Mouse (Mus musculus) cerebellum, postnatal 25 days (tissue): Measurements from ENCODE around the gene Sdc4.

Source experiments
- DNase-seq, 2 experiments: peaks; one replicate each; pipeline ENCODE4 v3.0.0; 2021; ENCODE audit warnings: mixed read lengths in 2 of 2

Gene Sdc4

DNA sequence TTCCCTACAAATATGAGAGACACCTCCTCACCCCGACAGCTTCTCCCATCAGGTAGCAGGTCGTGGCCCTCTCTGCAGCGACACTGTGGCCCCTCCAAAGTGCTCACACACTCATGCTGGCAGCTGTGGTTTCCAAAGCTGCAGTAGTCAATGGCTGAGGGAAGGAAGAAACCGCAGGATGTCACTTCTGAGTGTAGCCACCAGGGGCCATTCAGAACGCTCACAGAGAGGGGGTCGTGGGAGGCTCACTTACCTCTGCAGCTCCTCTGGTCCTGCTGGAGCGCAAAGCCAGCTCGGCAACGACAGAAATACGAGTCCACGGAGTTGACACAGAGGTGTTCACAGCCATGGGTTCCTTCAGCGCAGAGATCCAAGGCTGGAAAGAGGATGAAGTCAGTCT is 46.8 kb downstream of the Sdc4 start:
- DNase-seq, result no peak

DNA sequence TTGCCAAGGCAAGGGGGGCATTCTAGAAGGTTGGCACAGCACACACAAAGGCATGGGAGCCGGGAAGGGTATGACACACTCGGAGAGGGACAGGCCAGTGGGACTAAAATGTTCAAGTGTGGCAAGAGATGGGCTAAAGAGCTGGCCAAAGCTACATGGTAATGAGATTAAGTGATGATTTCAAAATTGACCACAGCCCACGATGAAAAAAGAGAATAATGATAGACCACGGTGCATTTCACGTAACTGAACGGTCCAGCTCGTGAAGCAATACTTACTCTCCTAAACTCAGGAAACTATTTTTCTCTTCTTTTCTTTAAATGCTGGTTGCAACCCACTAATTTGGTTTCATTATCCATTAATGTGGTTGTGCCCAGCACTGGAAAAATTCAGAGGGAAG is 47.6 kb downstream of the Sdc4 start:
- no peak for DNase-seq

DNA sequence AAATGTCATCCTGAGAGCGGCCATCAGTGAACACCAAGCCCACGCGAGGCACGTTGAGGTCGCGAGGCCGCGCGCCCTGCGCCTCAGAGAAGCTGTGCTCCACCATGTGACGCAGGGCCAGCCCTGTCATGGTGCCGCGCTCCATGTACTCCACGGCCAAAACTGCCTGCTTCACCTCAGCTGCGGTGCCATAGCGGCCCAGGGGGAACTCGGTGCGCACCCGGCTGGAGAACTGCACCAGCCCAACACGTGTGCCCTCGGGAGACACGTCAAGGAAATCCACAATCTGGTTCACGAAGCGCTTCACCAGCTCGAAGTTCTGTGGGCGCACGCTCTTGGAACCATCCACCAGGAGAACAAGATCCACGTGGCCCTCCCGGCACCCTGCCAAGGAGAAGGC is 50.6 kb downstream of the Sdc4 start:
- no peak for DNase-seq

DNA sequence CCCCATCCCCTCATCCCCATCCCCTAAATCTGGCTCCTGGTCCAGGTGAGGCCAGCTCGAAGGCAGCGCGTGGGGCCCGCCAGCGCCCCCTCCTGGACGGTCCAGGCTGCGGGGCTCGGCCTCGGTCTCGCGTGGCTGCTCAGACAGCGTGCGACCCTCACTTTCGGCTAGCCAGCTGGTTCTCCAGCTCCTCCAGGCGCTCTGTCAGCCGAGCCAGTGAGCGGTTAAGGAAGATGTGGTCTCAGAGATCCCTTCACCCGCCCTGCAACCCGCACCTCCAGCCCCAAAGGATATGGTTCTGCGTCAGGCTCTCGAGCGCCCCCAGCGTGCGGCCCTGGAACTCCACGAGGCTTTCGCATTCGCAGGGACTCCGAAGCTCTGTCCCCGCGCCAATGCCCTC is 54.2 kb downstream of the Sdc4 start:
- DNase-seq, result peak; percentile 93 to 95

DNA sequence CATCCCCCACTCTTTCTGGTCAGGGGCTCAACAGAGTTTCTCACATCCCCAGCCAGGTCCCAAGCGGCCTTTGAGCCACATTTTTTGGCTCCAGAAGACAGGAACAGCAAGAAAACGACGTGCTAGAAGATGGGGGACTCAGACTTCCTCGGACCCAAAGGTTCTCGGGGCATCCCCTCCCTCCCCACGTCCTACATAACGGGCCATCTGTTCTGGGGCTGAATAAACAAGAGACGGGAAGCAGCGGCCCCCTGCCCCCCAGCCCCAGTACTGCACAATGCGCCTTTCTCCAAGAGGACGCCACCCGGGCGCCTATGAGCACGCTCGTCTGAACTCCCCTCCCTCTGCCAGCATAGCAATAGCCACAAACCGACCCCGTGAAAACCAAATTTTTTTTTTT is 54.7 kb downstream of the Sdc4 start, which contains the start of gene Slpi:
Gene Slpi, minus strand, starts transcription at position 76 of the 400 bp plus-strand sequence.
- DNase-seq, result peak; percentile 19 to 45

DNA sequence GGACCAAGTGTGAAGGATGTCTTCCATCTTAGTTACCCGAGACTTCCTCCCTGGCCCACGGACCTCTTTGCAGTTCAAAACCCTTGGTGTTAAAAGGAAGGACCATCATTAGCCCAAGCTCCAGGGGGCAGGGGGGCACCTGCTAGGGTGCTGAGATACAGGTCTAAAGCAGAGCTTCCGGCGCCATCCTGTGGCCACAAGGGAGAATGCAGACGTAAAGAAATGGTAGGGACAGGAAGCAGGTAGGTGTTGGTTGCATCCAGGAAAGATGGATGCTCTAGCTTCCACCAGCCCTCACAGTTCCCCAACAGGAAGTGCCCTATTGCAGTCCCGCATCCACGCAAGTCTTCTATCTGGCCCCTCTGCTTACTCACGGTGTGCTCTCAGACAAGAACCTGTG is 56.7 kb downstream of the Sdc4 start:
- DNase-seq, result peak in 1 of 2 experiments; percentile 54

DNA sequence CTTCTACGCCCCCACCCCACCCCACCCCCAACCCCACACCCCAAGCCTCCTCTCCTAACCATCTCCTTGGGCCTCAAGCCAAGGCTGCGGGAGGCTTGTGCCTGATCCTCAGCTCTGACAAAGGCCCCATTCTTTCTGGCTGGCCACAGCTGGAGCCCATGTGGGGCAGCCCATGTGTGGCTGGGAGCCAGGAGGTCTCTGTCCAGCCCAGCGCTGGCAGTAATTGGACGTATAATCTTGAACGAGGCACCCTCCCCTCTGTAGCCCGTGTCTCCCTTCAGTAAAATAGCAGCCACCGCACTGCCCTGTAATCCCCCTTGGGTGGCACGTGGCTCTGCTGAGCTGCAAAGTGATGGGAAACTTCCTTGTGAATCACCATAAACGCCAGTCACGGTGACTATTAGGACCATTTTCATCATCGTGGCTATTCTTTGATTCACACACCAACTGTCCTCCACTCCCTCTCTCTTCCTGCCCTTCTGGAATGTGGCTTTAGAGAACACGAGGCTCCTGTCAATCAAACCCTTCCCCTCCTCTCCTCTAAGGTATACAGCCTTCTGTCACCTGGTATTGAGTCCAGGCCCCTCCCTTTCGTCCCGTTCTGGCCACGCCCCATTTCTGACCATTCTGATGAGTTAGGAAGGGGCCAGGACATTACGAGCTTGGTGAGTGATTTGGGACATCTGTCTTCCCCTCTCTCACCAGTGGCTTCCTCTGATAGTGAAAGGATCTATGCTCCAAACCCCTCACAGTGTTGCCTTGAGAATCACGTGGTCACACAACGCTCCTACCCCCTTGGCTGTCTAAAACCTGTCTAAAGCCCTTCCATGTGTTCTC is 57.5 kb downstream of the Sdc4 start:
- DNase-seq, result peak in 1 of 2 experiments; percentile 34

DNA sequence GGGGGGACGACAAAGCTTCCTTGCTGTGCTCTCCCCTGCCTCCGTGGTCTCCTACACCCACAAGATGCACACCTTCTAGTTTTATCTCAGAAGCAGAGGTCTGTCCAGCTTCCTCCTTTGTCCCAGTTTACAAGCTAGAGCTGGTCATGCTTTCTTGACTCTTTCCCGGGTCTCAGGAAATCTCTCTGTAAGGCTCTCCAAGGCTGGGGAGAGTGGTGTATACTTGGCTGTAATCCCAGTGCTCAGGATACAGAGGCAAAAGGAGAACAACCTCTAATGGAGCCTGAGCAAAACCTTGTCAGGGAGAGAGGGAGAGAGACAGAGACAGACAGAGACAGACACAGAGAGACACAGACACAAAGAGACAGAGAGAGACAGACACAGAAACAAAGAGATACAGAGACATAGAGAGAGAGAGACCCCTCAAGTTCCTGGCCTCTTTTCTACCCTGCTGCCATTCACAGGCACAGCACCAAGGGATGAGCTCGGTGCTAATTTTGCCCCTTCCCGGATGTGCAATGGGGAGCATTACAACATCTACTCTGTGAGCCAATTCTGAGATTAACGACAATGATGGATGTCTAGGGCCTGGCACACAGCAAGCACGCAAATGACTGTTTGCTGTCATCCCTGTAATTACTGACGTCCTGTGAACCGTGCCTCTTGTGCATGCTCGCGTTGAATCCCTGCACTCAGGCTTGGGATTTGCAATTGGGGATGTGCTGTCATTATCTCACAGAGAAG is 59.9 kb downstream of the Sdc4 start:
- DNase-seq, result no peak

DNA sequence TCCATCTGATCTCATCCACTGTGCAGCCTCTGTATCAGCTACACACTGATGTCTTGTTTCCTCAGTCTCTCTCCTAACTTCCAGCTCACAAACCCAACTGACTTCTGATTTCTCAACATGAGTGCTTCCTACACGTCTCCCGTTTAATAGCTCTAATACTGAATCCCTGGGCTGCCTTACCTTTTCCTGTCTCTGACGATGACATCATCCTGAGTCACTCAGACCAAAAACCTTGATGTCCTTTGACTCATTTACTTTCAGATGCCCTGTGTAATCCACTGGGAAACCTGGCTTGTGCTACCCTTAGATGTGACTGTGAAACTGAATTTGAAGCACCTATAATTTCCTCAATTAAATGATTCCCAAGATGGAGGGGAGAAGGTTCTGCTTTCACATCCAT is 60.7 kb downstream of the Sdc4 start:
- no peak for DNase-seq

DNA sequence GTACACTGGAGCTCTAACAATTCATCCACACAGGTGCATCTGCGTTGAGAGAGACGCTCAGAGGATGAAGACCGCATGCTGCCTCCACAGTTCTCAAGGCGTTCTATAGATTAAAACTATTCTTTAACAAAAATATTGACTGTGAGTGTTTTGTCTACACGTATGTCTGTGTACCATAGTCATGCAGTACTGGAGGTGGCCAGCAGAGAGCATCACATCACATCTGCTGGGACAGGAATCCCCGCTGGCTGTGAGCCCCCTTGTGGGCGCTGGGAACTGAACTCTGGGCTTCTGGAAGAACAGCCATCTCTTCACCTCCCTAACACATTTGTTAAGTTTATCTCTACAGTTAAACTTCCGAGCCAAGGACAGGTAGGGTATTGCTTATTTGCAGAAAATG is 62.0 kb downstream of the Sdc4 start:
- no peak for DNase-seq

DNA sequence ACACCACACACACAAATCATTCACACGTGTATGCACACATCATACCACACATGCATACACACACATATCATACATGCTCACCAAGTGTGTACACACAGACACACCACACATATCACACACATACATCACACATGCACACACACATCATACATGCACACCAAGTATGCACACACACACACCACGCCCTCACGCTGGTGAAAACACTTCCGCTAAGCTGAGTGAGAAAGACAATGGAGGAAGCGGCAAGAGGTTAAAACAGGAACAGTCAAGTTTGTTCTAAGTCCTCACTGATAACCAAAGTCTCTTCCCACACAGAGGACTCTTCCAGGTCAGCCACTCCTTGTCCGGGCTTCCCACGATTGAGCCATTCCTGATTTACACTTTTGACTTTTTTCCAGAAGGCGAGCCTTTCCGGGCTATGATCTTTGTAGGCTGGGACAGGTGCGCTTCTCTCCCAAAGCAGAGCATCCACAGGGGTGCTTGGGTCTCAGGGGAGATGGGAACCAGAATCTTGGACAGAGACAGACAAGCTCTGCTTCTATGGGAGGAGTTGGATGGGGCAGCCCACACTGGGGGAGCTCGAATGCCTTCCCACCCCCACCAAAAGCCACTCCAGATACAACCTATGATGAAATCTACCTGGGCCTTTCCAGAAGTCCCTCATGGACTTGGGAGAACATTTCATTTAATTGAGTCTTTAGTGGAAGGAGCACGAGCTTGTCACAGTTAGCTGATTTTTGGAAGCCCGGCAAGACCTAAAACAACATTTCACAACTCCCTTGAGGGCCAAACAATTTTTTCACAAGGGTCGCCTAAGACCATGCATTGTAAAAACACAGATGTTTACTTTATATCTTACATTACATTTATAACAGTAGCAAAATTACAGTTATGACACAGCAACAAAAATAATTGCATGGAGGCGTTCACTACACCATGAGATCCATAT is 65.9 kb downstream of the Sdc4 start:
- DNase-seq, result no peak
